Mouse (Mus musculus) G1E-ER4 (cell line): Measurements from ENCODE around the gene Bcor. TPM values are rescaled to one million over a fixed set of nuclear protein-coding genes. Genes with fewer than 3 reads are reported as not detected.

Experiments used
- GATA1 ChIP-seq: IDR thresholded peaks from one replicate; pipeline ENCODE4 v1.8.0; 2012; ENCODE audit warnings: low read length, inconsistent platforms
- polyA plus RNA-seq: library from polyadenylated mRNA; stranded (reverse); fragments of >175 nt; gene quantifications from 2 replicates; pipeline ENCODE4 v1.2.3, GENCODE M21; 2012

Gene Bcor
- 78.0 and 82.5 TPM in 2 replicates for polyA plus RNA-seq

- TF ChIP-seq GATA1, result no peak
These were observed at the start of gene Bcor for GRCm38 (mm10) chrX:12159981-12160656. Gene Bcor (minus strand): TSS chrX:12160355.

DNA sequence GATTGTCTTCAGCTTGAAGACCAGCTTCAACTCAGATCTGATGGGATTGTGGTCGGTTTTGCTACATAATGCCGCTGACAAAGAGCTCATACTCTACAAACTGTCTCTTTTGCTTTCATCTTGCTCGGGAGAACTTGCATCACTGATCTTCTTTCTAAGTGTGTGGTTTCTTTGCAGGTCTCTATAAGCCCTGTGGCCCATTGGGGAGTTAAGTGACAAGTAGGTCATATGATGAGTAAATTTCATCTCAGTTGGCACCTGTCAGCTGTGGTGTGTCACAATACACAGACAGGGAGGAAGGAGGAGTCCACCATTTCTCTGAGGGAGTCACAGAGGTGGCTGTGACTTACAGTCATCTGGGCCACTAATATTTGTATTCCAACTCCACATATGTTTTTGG, 42.8 kb upstream of the Bcor start:
- TF ChIP-seq GATA1, result no peak

DNA sequence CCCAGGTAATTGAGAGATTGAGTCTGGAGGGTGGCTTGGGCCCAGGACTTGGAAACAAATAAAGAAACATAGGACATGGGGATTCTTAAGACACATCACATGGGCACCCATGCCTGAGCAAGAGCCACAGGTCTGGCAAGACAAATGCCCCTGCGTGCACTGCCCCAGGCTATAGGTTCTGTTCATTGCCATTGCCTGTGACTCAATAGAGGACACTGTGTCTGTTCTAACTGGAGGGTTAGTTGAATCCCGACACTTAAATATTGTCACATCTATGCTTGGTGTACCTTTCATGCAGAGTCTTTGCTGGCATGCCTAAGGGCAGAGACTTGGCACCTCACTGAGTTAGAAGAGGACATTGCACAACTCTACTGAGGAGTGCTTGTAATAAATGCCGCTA, 41.0 kb upstream of the Bcor start:
- no peak for TF ChIP-seq GATA1

DNA sequence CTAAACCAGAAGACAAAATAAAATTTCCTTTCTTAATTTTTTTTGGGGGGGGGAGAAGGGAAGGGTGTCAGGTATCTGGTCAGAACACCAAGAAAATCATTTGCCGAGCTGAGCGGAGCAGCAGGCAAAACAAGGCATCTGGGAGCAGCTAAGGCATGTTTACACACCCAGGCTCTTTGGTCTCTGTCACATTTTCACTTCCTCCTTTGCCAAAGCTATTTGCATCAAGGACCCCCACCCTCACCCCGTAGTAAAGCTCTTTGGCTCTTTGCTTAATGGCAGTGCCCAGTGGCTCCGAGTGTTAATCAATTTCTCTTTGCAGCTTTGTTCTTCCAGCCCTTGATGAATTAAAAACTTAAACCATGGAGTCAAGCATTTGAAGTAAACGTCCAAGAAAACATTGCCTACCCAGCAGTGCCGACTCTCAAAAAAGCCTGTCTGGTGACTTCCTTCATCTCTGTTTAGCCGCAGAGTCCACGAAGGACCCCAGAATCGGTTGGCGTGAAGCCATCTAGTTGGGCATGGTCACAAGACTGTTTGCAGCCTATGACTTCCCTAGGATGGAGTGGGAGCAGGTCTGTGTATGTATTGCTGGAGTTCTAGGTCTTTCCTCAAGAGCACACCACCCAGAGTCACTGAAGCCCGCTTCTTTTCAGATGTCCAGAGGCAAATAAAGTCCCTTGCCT, 35.2 kb upstream of the Bcor start:
- TF ChIP-seq GATA1, result no peak

DNA sequence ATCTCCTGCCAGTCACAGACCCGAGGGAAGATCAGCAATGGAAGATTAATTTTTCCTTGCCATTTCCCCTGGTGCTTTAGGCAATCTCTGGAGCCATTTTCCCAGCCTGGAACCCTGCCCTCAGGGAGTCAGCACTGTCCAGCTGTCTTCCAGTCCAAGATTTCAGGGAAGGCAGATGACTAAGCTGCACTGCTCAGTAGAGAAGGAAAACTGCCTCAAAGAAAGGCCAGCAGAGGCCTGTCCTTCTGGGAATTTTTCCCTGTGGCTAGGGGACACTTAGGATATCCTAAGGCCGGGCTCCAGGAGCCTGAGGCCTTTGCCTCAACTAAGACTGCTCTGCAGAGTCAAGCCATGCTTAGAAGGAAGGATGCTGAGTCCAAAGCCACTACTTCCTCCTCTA, 32.2 kb upstream of the Bcor start:
- no peak for TF ChIP-seq GATA1

GRCm38 (mm10) chrX:12189511-12189910, 29.4 kb upstream of the Bcor start:
- TF ChIP-seq GATA1, result no peak

DNA sequence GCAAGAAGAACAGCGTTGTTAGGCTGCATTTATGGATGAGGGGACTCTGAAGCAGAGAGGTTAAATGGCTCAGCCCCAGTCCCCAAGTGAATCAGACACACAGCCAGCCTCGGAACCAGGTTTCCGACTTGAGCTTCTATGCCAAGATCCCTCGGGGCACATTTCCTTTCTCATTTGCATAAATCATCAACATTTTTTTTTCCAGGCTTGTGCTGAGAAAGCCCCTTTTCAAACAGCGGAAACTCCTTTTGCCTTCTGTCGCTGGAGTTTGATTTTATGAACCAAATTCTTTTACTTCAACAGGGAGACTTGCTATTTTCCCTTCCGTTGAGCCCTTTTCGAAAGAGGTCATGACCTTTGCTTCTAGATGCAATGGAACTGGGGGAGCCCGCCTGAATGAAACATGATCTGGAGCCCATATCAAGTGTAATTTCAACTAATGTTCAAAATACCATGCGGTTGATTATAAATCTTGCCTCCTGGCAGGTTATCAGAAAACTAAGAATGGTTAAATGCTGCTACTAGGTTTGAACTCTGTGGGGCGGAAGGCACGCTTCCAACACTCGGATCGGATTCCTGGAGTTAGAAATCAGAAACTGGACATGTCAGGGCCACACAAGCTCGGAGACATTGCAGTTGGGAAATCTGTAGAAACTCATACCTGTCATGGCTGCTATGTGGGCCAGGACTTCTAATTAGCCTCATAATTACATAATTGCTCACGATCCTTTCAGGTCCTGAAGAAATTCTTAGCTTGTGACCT, 15.2 kb upstream of the Bcor start:
- TF ChIP-seq GATA1, result no peak

- no peak for TF ChIP-seq GATA1
These were observed 10.0 kb upstream of the Bcor start for GRCm38 (mm10) chrX:12170128-12170527.

DNA sequence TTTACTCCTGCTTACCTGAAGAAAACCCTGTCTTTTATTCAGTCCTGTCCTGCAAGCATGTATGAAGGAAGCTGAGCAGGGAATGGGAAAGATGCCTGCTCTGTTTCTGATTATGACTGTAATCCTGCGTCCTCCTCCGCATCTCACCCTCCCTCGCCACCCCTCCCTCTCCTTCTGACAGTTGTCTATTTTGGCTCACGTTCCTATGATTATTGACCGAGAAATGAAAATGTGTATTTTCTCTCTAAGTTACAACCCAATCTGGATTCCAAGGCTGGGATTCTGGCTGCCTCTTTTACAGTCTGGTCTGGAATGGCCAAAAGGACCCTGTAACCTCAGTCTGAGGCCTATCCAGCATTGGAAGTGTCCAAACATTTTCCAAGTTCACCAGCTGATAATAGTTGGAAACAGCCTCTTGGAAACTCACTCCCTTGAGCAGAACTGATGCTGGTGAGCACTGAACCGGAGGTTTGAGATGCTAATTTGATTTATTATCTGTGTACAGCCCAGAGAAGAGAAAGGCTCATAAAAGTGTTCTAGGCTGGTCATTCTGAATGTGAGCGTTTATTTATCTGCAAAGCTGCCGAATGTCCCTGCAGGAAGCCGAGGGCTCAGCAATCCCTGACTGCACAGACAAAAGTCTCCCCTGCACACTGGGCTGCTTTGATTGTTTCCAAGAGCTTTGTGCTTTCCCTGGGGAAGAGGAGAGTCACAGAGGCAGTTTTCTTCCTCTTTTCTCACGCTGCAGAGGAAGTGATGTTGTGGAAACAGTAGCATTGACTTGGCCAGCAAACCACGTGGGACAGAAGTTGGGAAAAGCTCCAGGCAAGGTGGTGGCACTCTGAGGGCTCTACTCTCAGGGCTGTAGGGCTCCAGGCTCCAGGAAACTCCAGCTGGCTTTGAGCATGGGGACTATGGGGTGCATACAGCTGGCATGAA, 4.7 kb upstream of the Bcor start:
- TF ChIP-seq GATA1, result no peak

- TF ChIP-seq GATA1, result no peak
These were observed 647 bp downstream of the Bcor start for GRCm38 (mm10) chrX:12159534-12159881.

DNA sequence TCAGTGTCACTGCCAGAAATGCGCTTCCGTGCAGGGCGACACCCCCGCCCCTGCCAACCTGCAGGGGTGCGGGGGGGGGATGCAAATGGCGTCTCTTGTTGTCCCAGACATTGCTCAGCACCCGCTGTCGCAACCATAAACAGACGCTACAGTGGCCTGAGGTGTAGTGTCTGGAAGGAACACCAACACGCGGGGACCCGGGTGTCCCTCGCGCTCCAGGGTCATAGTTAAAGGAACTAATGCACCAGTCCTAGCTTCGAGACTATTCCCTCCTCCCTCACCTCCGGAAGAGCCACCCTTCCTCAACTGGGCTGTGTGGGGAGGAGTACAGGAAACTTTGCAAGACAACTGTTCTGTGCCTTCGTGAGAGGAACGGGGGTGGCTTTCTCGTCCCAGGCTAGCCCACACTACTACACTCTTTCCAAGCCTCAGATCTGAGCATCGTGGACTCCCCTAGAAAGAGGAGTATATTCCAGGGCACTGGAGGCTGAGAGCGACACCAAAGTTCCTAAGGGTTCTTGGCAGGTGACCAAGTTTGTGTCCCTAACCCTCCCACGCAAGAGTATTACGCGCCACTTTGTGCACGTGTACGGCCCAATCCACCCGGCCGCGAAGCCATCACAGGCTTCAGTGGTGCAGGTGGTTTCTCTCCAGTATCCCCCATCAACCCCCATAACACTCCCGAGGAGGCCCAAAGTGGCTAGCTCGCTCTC, 1.2 kb downstream of the Bcor start:
- no peak for TF ChIP-seq GATA1

- no peak for TF ChIP-seq GATA1
These were observed 1.8 kb downstream of the Bcor start for GRCm38 (mm10) chrX:12158244-12158820.

DNA sequence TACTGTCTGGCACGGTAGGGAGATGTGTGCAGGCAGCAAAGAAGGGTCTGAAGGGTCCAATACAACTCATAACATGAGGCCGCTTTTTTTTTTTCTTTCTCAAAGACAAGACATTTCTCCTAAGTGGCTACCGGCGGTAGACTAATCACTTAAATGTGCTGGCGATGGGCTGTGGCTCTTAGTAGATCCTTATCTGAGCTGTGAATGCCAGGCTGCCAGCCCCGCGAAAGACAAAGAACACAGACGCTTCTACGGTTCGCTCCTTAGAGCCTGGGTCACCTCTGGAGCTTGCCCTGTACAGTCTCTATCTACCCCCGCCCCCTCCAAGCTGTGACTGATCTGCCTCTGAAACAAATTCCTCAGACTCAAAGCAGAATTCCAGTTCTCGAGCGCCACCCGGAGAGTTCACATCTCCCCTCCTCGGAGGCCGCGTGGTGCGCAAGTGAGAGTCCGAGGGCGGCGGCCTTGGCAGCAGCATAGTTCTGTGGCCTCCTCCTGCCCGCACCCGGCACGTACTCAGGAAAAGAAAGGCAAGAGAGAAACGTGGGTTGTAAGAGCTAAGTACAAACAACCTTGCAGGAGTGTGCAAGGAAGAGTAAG, 2.7 kb downstream of the Bcor start:
- TF ChIP-seq GATA1, result no peak

DNA sequence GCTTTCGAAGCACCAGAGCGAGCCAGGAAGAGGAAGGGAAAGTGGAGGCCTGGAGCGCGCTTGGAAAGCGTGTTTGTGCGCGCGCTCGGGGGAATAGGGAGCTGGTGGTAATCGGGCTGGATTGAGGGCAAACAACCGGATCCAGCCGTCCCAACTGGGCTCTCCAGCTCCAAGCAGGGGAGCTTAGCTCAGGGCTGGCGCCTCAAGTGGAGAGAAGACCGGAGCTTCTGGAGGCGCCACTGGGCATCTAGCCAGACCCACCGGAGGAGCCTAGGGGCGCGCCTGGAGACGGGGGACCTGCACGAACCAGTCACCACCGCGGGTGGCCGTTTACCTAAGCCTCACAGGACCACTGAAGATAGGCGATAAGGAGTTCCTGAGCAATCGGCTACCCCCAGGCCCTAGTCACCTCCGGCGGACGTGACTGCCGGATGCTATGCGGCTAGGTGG, 4.3 kb downstream of the Bcor start:
- no peak for TF ChIP-seq GATA1
